8 mouse cellular contexts compared by ENCODE assay signal in genomic region chr12:98575195-98575887, GRCm38 (mm10). TPM values are rescaled to one million over a fixed set of nuclear protein-coding genes. Genes with fewer than 3 reads are reported as not detected.
A peak's percentile ranks its signal among the peaks of the same experiment; 100 is the strongest.
DNase-seq lines count a peak whose midpoint lies in the region; ATAC-seq and TF ChIP-seq lines count a peak whose summit lies in the region.

No protein-coding gene starts in this region.

- no peaks in the 10 kb centered on the region for H3K9me3 ChIP-seq in embryonic facial prominence, embryonic 15.5 days (replicated peaks)
- H3K9me3 ChIP-seq in limb, embryonic 11.5 days (ENCODE audit: control insufficient read depth, low read length) = no peaks in the 10 kb centered on the region
- no peaks in the 10 kb centered on the region for H3K9me3 ChIP-seq in neural tube, embryonic 14.5 days (ENCODE audit: control insufficient read depth, low read length)

- intact Hi-C loops in gastrocnemius, postnatal 14 days (cut with DNase I; ENCODE audit: low total_unique reads) = no loop called here

- H3K36me3 ChIP-seq in embryonic facial prominence, embryonic 15.5 days = no peaks in the 10 kb centered on the region
- H3K36me3 ChIP-seq in limb, embryonic 11.5 days (ENCODE audit: control insufficient read depth, insufficient read depth, low read length) = no peaks in the 10 kb centered on the region
- no peaks in the 10 kb centered on the region for H3K36me3 ChIP-seq in neural tube, embryonic 14.5 days (ENCODE audit: control insufficient read depth, insufficient read depth, low read length)

- WGBS in embryonic facial prominence, embryonic 15.5 days = 9% methylated on average over 17 of the region's 17 CpGs
- WGBS in limb, embryonic 11.5 days = 10% methylated on average over 17 of the region's 17 CpGs
- 5% methylated on average over 17 of the region's 17 CpGs for WGBS in neural tube, embryonic 14.5 days

- H3K4me2 ChIP-seq in embryonic facial prominence, embryonic 15.5 days (replicated peaks) = peak overlapping the region; percentile 99
- H3K4me2 ChIP-seq in limb, embryonic 11.5 days (ENCODE audit: low read depth, severe bottlenecking) = peak overlapping the region; percentile 83
- peak overlapping the region; percentile 49 for H3K4me2 ChIP-seq in neural tube, embryonic 14.5 days (ENCODE audit: low read depth, low read length)

- peaks cover 80% of the 10 kb centered on the region for H3K27me3 ChIP-seq in embryonic facial prominence, embryonic 15.5 days
- H3K27me3 ChIP-seq in limb, embryonic 11.5 days (ENCODE audit: control insufficient read depth, insufficient read depth, low read length) = peaks cover 54% of the 10 kb centered on the region
- no peaks in the 10 kb centered on the region for H3K27me3 ChIP-seq in neural tube, embryonic 14.5 days (ENCODE audit: control insufficient read depth, insufficient read depth, low read length)

- no peak; the same call in 1 of the 2 replicates for ATAC-seq in embryonic facial prominence, embryonic 15.5 days (ENCODE audit: insufficient number of reproducible peaks, low FRiP score, low TSS enrichment, low read depth)
- ATAC-seq in limb, embryonic 11.5 days (ENCODE audit: insufficient number of reproducible peaks, low FRiP score, low TSS enrichment, low read depth) = peak; percentile 41; the same call in 1 of the 2 replicates
- peak; percentile 16; the same call in 1 of the 2 replicates for ATAC-seq in neural tube, embryonic 14.5 days (ENCODE audit: low read depth)

- peak overlapping the region; percentile 74 for H3K4me3 ChIP-seq in layer of hippocampus, adult 2 months
- H3K4me3 ChIP-seq in embryonic facial prominence, embryonic 15.5 days (replicated peaks) = peak overlapping the region; percentile 56
- H3K4me3 ChIP-seq in limb, embryonic 11.5 days (ENCODE audit: low read depth, low read length) = peak overlapping the region; percentile 59
- H3K4me3 ChIP-seq in neural tube, embryonic 14.5 days (ENCODE audit: low read depth, low read length) = peak overlapping the region; percentile 47

- DNase-seq in layer of hippocampus, adult 2 months (ENCODE audit: low spot score in 2 of 2) = no peak
- no peak for DNase-seq in layer of hippocampus, adult 18-20 months (ENCODE audit: low spot score in 2 of 2)
- no peak for DNase-seq in limb, embryonic 11.5 days (ENCODE audit: low spot score)
- DNase-seq in adrenal gland, adult 18-20 months (ENCODE audit: low spot score in 2 of 2) = no peak
- no peak for DNase-seq in gastrocnemius, postnatal 14 days
- DNase-seq in right cerebral cortex, postnatal 25 days = no peak

- H3K27ac ChIP-seq in layer of hippocampus, adult 2 months = peak overlapping the region; percentile 95
- no peak overlapping the region for H3K27ac ChIP-seq in embryonic facial prominence, embryonic 15.5 days (replicated peaks)
- no peak overlapping the region for H3K27ac ChIP-seq in limb, embryonic 11.5 days (replicated peaks; ENCODE audit: low read depth, low read length)
- peak overlapping the region; percentile 85 for H3K27ac ChIP-seq in neural tube, embryonic 14.5 days (ENCODE audit: low read depth, low read length)

- H3K9ac ChIP-seq in embryonic facial prominence, embryonic 15.5 days = 0 out of 2 replicates have a peak overlapping the region, but pooled peaks have one; percentile 44
- no peak overlapping the region; the same call in 1 of the 2 replicates for H3K9ac ChIP-seq in limb, embryonic 11.5 days (ENCODE audit: low read length)
- H3K9ac ChIP-seq in neural tube, embryonic 14.5 days (replicated peaks; ENCODE audit: low read depth, low read length) = peak overlapping the region; percentile 67

- peaks cover 23% of the 10 kb centered on the region for H3K4me1 ChIP-seq in embryonic facial prominence, embryonic 15.5 days
- peaks cover 3% of the 10 kb centered on the region; the same call in 1 of the 2 replicates for H3K4me1 ChIP-seq in limb, embryonic 11.5 days (ENCODE audit: control insufficient read depth, insufficient read depth, low read length)
- H3K4me1 ChIP-seq in neural tube, embryonic 14.5 days (ENCODE audit: control insufficient read depth, insufficient read depth, low read length) = peaks cover 14% of the 10 kb centered on the region; the same call in 1 of the 2 replicates

- no peak for TF ChIP-seq CTCF in layer of hippocampus, adult 2 months (conservative IDR thresholded peaks at IDR 0.05)

RNA-seq across cellular contexts. Expression of gene Kcnk10, which starts 2.8 kb away (rescaled TPM):
- total RNA-seq in layer of hippocampus, adult 2 months (2021) = 10 to 100 TPM; 16.8 to 18.6 TPM
- 10 to 100 TPM; 15.2 to 15.7 TPM for total RNA-seq in layer of hippocampus, adult 18-20 months (2021)
- 1.3 and 1.7 TPM in 2 replicates for polyA plus RNA-seq in embryonic facial prominence, embryonic 15.5 days (2015; fragmentation: Nextera tagmentation; extraction: Ambion mirVana)
- not detected in 2 replicates for polyA plus RNA-seq in limb, embryonic 11.5 days (2014; fragmentation: Nextera tagmentation; extraction: Ambion mirVana)
- 40.1 and 50.5 TPM in 2 replicates for polyA plus RNA-seq in neural tube, embryonic 14.5 days (2014; fragmentation: Nextera tagmentation; extraction: Ambion mirVana)
- under 1 TPM in 1 of 2 experiments, not detected in 1; 0.16 TPM for total RNA-seq in adrenal gland, adult 18-20 months (2021)
- under 1 TPM in 1 of 2 experiments, not detected in 1; 0.07 TPM for total RNA-seq in gastrocnemius, postnatal 14 days (2021)

RNA-seq across cellular contexts. Expression of gene Spata7, which starts 52.6 kb away (rescaled TPM):
- total RNA-seq in layer of hippocampus, adult 2 months (2021) = 10 to 100 TPM; 26.3 to 32.2 TPM
- 10 to 100 TPM; 24.2 to 25.6 TPM for total RNA-seq in layer of hippocampus, adult 18-20 months (2021)
- 14.1 and 15.0 TPM in 2 replicates for polyA plus RNA-seq in embryonic facial prominence, embryonic 15.5 days (2015; fragmentation: Nextera tagmentation; extraction: Ambion mirVana)
- polyA plus RNA-seq in limb, embryonic 11.5 days (2014; fragmentation: Nextera tagmentation; extraction: Ambion mirVana) = 25.5 and 26.1 TPM in 2 replicates
- polyA plus RNA-seq in neural tube, embryonic 14.5 days (2014; fragmentation: Nextera tagmentation; extraction: Ambion mirVana) = 36.2 and 40.9 TPM in 2 replicates
- total RNA-seq in adrenal gland, adult 18-20 months (2021) = 1 to 10 TPM; 7.6 to 7.8 TPM
- 1 to 10 TPM; 3.4 to 3.8 TPM for total RNA-seq in gastrocnemius, postnatal 14 days (2021)

Comparison
In these comparisons a context has a peak if more than half of its experiments do, and no peak if none do; other contexts are left out.
1. H3K27ac ChIP-seq: peak in layer of hippocampus, adult 2 months (single experiment) and neural tube, embryonic 14.5 days (single experiment); none in embryonic facial prominence, embryonic 15.5 days (single experiment) and limb, embryonic 11.5 days (single experiment).
2. H3K4me2 ChIP-seq: peak in every context shown above with its lines; median percentile 99 in embryonic facial prominence, embryonic 15.5 days; 83 in limb, embryonic 11.5 days; 49 in neural tube, embryonic 14.5 days.
3. RNA of gene Kcnk10, which starts 2.8 kb away (total RNA-seq): 16.8 to 18.6 TPM in layer of hippocampus, adult 2 months and 15.2 to 15.7 TPM in layer of hippocampus, adult 18-20 months; 0.16 TPM in adrenal gland, adult 18-20 months and 0.07 TPM in gastrocnemius, postnatal 14 days; every median in the first group is over 10 times any median in the second.
4. Peak in every context shown above with its lines, with median percentiles within 50 percentile points of each other: H3K4me3 ChIP-seq.